Mouse (Mus musculus) left cerebral cortex, adult 9 months (tissue): ENCODE measurements around the gene Actbl2.

Experiments used
- DNase-seq, 2 experiments: peaks; one replicate each; pipeline ENCODE4 v3.0.0; 2022; ENCODE audit warnings: low spot score in 2 of 2

Gene Actbl2

DNA sequence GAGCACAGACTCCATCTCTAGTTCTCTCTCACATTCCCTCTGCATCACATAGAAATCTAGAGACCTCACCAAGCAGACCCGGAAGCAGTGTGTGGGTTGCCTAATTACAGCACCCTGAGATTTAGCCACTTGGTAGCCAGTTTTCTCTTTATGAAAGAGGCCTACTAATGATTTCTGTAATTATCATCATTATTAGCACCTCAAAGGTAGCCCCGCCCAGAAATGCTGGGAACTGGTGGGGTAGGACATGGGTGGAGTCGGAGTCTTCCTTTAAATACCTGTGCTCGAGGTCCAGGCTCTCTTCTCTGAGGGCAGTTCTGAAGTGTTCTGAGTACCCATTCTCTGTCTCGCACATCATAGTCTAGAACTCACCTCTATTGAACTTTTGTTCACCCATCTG lies at the start of gene Actbl2:
TSS of gene Actbl2 (plus strand) at position 301 of the 400 bp plus-strand sequence.
- DNase-seq = no peak

DNA sequence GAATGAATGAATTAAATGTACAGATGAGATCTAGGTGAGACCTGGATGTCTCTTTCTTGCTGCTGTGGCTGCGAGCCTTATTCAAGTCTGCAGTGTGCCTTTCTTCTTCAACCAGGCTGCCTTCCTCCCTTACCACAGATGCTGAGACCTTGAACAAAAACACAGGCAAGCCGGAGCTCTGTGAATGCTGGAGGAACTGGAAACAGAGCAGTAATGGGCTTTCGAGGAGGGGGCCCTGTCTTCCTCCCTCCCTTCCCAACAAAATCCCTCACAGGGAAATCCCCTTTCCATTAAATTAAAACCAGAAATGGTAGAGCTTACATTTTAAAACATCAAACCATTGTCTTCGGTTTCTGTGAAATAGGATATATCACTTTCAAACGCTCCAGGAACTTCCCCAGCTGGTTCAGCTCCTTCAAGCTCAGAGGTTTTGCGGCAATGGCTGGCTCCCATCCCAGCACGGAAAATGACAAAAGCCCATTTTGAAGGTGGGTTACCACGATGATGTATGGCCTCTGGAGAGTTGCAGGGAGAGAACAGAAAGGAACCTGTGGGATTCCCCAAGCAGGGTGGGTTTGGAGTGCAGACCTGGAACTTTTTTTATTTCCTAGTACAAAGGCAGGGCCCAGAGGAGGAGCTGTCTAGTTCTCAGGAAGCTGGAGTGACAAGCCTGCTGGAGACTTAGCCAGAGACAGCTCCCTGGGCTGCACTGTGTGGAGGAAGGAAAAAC lies 44.0 kb upstream of the Actbl2 start:
- no peak for DNase-seq

DNA sequence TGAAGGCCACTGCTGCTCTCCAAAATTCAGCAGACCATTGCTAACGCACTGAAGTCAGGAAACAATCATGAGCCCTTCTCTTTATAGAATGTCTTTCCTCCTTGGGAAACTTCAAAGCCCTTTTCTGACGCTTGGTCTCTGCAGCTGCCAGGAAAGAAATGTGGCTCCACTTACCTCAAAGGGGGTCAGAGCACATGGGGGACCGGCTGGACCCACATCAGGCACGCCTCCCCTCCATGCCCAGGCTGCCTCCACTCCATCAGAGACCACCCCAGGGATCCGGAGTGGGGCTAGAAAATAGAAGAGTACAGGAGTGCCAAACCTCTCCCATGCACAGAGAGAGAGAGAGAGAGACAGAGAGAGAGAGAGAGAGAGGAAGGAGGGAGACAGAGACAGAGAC lies 26.0 kb upstream of the Actbl2 start:
- no peak for DNase-seq

DNA sequence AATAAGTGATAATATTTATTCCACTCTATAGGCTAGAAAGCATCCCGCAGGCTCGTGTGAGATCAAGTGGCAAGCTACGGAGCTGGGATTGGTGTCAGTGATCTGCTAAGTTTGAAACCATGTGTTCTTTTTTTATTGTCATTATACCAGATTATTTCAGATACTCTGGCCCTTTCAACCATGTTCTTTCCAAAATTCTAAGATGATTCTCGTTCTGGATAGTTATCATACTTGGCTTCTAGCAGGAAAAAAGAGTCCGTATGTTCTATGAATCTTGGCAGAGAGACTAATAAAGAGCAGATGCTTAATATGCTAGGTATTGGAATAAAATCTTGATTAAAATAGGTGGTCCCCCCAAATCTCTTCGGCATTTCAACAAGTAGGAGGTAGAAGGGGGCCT lies 25.3 kb upstream of the Actbl2 start:
- DNase-seq = no peak

DNA sequence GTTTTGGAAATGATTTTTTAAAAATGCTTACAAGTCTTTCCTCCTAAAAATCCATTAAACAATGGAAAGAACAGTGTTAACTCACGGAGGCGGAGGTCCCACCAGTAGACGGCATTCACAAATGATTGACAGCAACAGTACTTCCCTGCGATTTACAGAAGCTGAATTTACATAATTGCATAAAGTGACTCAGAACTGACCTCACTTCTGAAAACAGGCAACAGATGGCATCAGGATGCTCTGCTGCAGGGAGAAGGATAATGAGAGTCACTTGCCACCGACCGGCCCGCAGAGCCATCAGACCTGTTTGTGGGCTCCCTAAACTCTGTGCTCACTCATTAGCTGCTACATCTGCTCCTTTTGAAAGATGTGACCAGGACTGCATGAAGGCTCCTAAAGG lies 22.4 kb upstream of the Actbl2 start:
- peak in 1 of 2 experiments; percentile 36 for DNase-seq

DNA sequence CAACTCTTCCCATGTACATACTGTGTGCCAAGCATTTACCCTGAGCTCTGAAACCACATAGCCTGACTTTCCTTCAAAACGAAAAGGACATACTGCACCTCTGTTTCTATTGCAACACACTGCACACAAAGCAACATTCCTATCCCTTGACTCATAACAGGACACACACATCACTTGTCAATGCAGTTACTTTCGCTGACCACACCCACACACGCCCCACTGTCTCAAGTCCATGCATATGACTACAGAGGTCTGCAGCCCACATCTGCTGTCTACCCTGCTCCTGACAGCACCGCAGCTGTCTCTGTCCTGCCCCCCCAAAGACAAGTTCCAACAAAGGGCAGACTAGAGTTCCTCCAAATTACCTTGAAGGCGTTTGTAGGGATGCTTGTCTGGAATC lies 21.5 kb upstream of the Actbl2 start:
- no peak for DNase-seq

DNA sequence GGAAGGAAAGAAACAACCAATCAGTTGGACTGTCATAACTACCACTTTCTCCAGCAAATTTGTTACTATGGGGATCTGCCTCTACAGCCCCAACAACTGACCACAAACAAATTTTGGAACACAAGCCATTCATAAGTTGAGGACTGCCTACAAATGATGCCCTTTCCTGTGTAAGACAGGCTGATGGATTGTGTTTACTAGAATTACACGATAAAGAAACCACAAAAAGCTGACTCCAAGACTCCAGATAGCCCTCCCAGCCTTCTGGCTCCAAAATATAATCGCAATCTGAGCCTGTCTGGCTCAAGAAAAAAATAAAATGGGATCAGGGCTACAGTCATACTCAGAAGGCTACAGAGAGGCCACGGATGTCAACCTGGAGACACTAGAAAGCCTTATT lies 20.2 kb upstream of the Actbl2 start:
- DNase-seq = no peak

DNA sequence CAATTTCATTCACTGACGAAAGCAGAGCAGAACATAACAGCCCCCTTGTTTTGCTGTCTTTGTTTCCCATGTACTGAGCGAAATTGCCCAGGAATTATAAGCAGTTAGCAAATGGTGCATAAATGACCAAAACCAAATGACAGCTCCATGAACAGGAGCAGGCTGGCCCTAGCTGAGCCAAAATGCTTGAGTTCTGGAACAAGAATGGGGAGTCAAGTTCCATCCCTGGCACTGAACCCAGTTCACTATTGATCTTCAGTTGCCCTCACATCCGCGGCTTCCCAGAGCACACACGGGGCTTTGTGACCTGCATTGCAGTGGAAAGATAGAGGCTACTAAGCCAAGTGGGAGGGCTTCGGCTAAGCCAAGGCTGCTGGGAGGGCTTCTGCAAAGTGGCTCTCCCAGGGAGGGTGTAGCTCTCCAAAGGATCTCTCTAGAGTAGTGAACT lies 19.1 kb upstream of the Actbl2 start:
- peak in 1 of 2 experiments; percentile 41 for DNase-seq

DNA sequence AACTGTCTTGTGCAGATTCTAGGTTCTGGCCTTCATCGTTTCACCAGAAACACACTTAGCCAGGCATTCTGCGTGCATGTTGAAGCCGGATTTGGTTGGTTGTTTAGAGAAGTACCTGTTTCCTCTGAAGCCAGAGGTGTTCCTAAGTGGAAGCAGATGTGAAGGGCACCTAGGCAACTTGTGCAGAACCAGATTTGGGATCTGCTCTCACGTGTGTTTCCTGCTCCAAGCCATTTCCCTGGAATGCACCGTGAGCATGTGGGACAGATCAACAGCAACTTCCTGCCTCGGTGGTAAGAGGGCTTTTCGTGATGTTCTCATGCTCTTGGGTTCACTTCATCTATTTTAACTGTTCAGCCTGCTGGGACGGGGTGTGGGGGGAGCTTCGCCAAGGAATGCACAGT lies 18.4 kb upstream of the Actbl2 start:
- no peak for DNase-seq

DNA sequence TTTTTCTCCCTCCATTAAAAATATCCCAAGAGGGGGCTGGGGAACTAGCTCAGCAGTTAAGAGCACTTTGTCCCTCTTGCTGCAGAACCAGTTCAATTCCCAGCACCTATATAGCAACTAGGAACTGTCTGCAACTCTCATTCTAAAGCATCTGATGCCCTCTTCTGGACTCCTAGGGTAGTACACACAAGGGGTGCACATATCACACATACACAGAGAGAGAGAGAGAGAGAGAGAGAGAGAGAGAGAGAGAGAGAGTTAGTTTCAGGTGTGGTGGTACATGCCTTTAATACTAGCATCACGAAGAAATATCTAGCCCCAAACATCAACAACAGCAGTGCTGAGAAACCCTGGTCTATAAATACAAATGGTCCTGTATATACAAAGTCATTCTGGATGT lies 17.5 kb upstream of the Actbl2 start:
- DNase-seq = no peak

DNA sequence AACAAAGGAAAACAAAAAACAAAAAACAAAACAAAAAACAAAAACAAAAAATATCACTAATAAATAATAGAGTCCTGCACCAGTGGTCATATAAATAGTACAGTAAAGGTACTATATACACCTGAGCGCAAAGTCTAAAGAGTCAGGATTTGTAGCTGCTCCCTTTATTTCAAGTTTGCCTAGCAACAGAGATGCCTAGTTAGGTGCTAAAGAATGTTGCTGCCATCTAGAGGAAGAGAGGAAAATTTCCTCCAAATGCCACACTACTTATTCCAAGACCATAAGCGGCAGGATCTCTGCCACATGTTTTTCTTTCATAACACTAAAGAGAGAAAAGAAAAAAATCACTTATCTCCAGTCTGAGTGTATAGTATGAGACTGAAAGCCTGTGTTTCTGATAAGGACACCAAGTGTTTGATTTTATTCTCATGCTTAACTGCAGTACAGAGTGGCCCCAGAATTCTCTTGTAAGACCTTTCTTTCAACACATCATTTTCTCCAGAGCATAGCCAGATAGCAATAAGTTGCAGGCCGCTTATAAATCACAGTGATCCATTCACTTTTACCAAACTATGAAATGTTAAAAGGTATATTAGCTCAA lies 16.8 kb upstream of the Actbl2 start:
- no peak for DNase-seq

DNA sequence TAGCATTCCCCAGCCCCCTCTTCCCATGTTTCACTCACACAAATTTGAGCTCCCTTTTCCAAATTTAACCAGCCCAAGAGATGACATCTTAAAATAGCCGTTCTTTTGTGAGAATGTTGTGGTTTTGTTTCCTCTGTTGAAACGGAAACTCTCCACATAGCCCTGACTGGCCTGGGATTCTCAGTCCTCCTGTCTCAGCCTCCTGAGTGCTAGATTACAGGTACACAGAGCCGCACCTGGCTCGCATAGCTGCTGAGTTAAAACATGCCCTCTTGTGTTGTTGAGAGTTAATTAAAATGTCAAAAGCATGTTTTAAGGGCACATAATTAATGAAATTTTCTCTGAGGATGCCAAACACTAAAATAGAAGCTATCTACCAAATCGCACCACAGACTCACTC lies 3.7 kb upstream of the Actbl2 start:
- no peak for DNase-seq

DNA sequence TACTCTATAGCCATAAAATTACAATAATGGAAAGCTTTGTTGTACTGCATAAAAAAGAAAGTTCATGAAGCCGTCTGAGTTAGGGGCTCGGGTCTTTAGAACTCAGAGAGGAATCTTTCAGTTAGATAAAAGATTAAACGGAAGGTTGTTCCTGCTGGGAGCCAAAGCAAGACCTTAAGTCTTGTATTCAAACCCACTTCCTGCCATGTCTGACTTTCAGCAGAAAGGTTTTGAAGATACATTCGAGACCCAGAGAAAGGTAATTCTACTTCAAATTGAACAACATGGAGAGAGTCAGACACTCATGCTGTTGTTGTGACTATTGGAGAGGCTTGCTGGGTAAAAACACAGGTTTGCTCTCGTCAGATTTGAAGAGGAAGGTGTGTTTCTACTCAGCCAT lies 3.0 kb upstream of the Actbl2 start:
- no peak for DNase-seq

DNA sequence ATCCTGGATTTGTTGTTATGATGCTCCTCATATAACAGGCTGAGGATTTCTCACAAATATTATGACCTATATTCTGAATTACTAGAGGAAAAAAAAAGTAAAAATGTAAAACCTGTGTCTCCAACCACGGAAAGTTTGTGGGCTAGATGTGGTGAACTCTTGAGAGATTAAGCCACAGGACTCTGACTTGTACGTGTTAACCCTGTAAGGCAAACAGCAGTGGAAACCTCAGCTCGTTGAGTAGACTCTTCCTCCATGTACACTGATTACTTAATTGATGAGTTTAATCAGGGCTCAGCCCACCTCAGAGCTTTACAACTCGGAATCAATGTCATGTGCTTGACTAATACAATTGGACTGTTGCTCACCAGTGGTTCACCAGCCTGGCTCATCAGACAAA lies 3.2 kb downstream of the Actbl2 start:
- no peak for DNase-seq

DNA sequence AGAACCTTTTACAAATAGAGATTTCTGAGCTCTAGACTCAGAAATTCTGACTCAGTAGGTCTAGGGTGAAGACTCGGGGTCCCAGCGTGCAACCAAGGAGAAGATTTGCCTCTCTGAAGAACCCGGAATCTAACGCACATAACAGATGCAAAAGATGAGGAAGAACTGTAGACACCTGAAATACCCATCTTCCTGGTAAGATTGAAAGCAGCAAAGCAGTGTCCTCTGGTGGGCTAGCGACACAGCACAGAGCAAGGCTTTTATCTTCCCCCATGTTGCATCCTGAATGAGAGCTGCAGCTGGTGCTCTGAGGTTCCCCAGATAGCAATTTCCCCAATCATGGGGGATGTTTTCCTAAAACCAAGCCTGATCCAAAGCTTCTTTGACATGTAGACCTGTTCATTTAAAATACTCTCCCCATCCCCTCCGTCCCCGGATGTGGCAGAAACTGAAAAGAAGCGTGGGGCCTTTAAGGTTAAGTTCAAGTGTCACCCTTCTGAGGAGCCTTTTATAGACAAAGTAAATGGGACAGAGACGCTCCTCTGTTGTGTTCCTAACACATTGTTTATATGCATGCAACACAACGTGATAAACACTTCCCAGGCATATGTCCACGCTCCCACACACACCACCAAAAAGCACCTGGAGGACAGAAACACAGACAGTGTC lies 3.7 kb downstream of the Actbl2 start:
- DNase-seq = no peak

DNA sequence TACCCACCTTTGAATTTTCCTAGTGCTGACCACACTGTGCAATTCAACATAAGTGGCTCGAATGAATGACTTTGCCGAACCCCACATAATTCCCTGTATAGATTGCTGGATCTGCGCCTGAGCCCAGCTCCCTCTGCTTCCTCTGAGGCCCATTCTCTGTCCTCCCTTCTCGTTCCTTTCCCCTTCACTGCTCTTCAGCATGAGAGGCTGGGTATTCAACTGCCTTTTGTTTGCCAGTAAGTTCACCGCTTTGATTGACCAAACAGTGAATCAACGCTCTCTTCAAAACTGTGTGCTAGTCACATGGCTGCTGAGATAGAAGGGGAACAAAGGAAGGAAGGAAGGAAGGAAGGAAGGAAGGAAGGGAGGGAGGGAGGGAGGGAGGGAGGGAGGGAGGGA lies 4.3 kb downstream of the Actbl2 start:
- no peak for DNase-seq

DNA sequence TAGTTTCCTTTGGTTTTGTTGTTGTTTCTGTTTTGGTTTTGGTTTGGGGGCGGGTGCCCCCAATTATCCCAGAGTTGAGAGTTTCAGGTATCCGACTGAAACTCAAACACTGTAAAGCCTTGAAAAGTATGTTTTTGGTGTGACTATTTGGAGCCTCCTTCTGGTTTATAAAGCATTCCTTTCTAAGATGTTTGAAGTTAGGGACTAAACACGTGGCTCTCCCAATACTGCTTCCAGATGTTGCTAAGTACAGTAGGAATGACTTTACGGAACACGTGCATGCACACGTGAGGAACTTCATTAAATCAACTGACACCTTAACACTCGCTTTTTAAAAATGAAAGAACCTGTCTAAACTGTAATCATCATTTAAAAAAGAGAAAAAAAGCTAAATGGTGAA lies 4.9 kb downstream of the Actbl2 start:
- no peak for DNase-seq

DNA sequence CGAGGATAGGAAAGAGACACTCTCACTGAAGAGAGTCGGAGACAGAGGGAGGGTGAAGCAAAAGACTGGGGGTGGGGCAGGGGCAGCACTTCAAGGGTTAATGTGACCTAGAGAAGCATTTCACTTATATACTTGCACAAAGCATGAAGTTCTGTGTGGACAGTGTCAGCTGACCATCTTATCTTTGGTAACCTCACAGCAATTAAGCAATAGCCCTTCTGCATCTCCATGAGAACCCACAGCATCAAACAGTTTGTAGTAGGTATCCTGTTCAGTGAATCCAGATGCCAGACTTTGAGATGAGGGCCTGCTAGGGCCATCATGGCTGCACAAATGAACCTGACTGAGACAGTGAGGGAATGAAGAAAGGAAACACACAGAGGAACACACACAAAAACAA lies 8.4 kb downstream of the Actbl2 start:
- DNase-seq = no peak

DNA sequence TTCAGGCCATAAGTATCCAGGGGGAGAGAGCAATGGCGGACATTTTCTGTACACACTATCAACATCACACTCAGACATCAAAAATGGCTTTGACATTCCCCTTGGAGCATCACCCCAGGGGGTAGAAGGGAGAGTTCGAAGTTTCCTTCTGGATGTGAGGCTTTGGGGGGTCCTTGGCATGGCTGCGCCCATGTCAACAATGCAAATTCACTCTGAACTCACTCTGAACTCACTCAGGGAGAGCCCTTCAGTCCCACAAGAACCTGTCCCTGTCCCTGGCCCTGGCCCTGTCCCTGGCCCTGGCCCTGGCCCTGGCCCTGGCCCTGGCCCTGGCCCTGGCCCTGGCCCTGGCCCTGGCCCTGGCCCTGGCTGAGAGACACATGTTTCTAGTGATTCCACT lies 8.9 kb downstream of the Actbl2 start:
- DNase-seq = no peak

DNA sequence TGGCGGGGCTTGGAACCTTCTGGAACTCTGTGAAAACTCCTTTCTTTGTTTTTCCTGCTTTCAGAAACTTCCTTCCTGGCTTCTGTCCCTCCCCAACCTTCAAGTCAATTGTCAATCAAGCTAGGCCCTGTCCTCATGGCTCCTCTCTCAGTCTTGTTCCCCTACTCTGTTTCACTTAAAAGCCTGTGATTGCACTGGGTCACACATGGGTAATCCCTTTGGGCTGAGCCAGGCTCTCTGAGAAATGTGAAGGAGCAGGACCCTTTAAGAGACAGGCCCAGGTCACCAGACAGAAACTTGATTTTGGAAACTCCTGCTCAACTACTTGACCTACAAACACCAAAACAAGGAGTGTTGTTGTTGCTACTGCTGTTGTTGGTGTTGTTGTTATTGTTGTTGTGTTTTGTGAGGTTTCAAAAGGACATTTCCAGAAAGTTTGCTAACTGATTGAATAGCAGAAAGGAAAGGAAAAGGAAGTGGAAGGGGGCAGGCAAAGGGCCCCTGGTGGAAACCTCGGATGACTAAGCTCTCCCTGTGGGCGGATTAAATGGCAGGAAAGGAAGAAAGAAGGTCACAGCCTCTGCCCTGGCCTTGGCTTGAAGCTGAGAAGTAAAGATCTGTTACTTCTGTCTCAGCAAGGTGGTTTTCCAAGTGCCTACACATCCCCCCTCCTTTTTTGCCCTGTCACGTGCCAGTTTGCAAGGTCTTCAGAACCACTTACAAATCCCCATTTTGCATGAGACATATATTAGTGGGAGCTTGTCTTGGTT lies 10.6 kb downstream of the Actbl2 start:
- no peak for DNase-seq

DNA sequence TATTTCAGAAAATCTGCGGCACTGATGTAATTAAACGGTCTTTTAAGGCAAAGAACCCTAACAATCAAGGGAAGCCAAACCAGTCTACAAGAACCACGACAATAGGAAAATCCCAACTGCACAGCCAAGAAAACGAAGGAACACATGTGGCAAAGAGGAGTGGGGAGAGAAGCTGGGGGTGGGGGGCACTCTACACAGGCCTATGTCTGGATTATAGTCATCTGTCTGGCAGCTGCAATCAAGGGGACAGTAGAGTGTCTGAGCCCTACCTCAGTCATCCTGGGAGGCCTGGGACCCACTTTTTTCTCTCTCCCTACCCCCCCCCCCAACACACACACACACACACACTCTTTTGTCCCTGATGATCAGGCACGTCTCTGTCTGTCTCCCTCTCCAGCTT lies 12.0 kb downstream of the Actbl2 start:
- DNase-seq = no peak

DNA sequence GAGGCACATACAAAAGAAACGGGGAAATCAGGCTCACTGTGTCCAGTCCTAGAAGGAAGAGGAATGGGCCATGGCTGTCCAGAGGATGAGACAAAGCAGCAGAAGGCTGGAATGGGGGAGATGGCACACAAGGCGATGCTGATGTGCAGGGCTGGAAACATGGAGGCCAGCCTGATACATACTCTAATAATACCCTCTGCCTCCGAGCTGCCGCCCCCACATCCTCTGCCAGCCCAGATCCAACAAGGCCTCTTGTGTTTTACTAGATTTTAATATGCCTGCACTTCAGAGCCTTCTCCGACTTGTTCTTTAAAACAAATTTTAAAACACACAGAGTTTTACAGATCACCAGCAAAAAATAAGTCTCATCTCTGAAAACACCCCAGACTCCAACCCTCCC lies 14.2 kb downstream of the Actbl2 start:
- DNase-seq = no peak
